Mouse (Mus musculus): Measurements from ENCODE around the gene Gmip.
A peak's percentile ranks its signal among the peaks of the same experiment; 100 is the strongest.

Gene Gmip

GRCm38 (mm10) chr8:69803366-69803765, 5.1 kb upstream of the Gmip start:
- no peak for DNase-seq (ENCODE audit: low spot score in 2 of 2)

- DNase-seq (ENCODE audit: low spot score in 2 of 2), result no peak
These were observed 3.9 kb upstream of the Gmip start for GRCm38 (mm10) chr8:69804537-69804936.

DNA sequence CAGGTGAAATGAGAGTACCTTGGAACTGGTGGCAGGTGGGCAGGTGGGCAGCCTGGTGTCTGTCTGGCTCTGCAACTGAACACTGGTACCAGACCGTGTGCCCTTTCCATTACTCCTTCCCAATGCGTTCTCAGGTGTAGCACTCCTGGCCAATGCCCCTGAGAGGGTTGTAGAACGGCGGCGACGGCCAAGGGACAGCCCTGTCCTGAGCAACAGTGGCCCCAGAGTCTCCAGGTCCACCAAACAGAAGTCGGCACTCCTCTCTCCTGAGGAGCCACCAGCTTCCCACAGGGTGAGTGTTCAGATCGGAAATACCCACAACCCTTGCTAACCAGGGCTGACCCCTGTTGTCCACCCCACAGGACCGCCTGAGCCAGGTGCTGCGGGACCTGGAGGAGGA, 3.4 kb upstream of the Gmip start:
- DNase-seq (ENCODE audit: low spot score in 2 of 2), result no peak

- no peak for DNase-seq (ENCODE audit: low spot score in 2 of 2)
These were observed 3.0 kb upstream of the Gmip start for GRCm38 (mm10) chr8:69805491-69805890.

DNA sequence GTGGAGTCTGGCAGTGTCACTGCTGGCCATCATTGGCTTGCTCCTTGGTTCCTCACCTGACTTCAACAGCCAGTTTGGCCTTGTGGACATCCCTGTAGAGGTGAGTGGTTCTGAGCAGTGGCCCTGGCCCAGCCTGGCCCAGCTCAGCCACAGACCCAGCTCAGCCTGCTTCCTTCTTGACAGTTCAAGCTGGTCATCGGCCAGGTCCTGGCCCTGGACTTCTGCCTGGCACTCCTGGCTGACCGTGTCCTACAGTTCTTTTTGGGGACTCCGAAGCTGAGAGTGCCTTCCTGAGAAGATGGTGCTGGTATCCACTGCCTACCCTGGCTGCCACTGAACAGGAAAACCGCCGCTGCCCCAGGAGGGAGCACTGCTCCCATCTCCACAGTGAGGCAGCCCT, 1.2 kb upstream of the Gmip start:
- DNase-seq (ENCODE audit: low spot score in 2 of 2), result no peak

DNA sequence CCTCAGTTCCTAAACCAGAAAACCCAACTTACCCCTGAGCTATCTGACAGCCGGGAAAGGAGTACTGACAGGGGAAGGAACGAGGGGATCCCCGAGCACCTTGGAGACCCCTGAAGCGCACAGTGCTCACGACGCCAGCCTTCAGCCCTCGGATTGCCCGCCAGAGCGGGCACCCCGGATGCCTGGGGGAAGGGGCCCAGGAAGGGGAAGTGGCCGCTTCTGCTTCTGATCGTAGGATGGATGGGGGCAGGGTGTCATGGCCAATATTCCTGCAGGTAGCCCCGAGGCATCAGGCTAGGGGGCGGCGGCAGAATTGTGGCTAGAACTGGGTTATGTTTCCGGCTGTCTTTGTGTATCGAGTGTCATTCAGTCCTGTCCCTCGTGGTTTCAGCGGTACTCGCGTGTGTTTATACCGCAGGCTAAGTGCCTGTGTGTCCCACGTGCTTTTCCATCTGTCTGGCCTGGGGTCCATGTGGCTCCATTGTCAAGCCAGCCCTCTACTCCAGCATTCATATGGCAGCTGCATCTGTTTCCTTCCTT, 455 bp downstream of the Gmip start:
- DNase-seq (ENCODE audit: low spot score in 2 of 2), result peak; percentile 52 to 54

DNA sequence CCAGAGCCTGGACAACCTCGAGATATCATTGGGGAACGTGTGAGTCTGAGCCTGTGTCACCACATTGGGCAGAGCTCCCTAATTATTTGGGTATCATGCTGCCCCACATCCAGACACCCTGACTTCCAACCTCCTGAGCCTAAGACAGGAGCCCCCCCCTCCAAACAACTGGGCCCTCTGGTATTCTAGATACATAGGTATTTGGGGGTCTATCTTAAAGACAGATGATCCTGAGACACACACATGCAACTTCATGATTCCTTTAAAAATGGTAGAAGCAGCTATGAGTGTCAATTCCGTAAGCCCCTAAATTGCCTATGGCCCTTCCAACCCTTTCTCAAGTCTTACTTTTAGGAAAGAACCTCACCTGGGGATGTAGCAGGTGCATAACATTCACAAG, 1.3 kb downstream of the Gmip start:
- DNase-seq (ENCODE audit: low spot score in 2 of 2), result no peak

DNA sequence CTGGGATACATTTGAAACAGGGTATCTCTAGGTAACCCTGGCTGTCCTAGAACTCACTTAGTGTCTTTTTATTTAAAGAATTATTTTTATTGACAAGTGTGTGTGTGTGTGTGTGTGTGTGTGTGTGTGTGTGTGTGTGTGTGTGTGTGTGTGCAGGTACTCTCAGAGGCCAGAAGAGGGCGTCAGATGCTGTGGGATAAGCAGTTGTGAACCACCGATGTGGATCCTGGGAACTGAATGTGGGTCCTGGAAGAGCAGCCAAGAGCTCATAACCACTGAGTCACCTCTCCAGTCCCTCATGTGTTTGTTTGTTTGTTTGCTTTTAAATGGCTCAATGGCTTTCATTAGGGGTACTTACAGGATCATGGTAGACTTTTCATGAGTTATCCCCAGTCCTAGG, 6.4 kb downstream of the Gmip start:
- no peak for DNase-seq (ENCODE audit: low spot score in 2 of 2)

DNA sequence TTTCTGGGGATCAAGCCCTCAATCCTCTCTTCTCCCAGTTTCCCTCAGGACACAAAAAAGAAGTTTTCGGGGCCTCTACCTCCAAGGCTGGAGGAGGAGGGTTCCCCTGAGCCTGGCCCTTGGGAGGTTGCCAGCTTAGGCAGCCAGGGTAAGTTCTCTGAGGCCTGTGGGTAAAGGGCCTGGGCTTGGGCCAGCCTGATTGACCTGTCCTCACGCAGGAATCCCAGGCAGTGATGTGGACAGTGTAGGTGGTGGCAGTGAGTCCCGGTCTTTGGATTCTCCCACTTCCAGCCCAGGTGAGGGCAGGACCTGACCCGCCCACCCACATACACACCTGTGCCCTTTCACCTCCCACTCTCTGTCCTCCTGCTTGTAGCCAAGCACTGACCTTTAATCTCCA, 6.9 kb downstream of the Gmip start:
- no peak for DNase-seq (ENCODE audit: low spot score in 2 of 2)

DNA sequence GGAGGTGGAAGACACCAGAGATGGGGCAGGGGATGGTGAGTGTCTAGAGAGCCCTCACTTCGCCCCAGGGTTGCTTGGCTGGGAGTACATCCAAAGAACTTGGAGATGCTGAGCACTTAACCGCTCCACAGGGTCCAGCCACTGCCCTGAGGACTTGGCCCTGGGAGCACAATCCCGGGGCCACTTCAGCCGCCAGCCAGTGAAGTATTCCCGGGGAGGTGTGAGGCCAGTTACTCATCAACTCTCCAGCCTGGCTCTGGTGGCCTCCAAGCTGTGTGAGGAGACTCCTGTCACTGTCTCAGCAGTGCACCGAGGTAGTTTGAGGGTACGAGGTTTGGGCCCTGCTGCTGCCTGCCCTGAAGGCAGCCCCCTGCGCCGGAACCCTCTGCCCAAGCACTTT, 12.0 kb downstream of the Gmip start:
- DNase-seq (ENCODE audit: low spot score in 2 of 2), result no peak

DNA sequence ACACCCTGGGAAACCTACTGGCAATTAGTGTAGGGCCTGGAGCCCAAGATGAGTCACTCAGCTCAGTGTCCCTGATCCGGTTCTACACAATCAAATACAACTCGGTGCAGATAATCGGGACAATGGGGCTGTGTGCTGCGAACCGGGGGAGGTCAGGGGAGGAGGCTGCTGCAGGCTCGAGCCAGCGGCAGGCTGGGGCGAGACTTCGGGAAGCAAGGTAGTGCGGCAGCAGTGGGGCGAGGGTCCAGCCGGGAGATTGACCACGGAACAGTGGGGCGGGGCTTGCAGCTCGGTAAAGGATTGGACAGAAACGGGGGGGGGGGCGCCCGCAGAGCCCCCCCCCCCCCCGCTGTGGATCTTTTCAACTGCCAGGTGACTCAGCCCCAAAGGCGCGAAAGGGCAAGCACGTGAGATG, 13.5 kb downstream of the Gmip start:
- no peak for DNase-seq (ENCODE audit: low spot score in 2 of 2)

DNA sequence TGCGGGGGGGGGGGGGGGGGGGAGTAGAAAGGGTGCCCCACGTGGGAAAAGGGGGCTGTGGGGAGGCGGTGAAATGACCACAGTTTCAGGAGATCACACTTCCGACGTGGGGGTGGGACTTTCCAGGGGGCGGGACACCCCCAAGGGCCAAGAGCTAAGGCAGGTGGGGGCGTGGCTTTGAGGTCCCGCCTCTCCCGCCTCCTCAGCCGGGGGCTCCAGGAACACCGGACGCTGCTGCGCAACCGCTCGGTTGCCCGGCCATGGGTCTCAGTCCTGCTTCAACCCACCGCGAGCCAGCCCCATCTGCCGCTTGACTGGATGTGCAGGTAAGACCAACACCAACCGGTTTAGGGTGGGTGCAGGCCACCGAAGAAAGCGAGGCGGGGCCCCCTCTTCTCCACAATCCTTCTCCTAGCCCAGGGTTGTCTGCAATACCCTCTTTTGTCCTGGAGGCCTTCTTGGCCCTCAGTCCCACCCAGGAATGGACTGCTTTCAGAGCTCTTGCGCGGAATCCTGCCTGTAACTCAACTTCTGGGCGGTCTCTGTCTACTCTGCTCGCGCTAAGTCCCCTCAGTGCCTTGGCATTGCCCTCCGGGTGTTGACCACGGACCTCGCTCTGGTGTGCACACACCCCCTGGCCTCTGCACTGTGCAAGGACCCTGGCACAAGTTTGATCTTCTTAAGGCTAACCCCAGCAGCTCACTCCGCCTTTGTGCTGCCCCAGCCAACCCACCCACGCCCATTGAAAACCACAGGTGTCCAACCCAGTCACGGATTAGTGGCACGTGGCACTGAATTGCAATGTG, 14.1 kb downstream of the Gmip start, which contains the start of gene Lpar2:
Gene Lpar2 (plus strand): TSS at position 44 of the 806 bp plus-strand sequence.
- DNase-seq (ENCODE audit: low spot score in 2 of 2), result peak; percentile 55 to 59

GRCm38 (mm10) chr8:69826371-69826770, 17.9 kb downstream of the Gmip start:
- DNase-seq (ENCODE audit: low spot score in 2 of 2), result no peak

- DNase-seq (ENCODE audit: low spot score in 2 of 2), result peak; percentile 96
These were observed 23.9 kb downstream of the Gmip start, which contains the start of gene Pbx4 for GRCm38 (mm10) chr8:69832298-69832853. Gene Pbx4, plus strand, starts transcription at chr8:69832491.

GRCm38 (mm10) chr8:69837057-69837682, 28.7 kb downstream of the Gmip start:
- DNase-seq (ENCODE audit: low spot score in 2 of 2), result no peak

DNA sequence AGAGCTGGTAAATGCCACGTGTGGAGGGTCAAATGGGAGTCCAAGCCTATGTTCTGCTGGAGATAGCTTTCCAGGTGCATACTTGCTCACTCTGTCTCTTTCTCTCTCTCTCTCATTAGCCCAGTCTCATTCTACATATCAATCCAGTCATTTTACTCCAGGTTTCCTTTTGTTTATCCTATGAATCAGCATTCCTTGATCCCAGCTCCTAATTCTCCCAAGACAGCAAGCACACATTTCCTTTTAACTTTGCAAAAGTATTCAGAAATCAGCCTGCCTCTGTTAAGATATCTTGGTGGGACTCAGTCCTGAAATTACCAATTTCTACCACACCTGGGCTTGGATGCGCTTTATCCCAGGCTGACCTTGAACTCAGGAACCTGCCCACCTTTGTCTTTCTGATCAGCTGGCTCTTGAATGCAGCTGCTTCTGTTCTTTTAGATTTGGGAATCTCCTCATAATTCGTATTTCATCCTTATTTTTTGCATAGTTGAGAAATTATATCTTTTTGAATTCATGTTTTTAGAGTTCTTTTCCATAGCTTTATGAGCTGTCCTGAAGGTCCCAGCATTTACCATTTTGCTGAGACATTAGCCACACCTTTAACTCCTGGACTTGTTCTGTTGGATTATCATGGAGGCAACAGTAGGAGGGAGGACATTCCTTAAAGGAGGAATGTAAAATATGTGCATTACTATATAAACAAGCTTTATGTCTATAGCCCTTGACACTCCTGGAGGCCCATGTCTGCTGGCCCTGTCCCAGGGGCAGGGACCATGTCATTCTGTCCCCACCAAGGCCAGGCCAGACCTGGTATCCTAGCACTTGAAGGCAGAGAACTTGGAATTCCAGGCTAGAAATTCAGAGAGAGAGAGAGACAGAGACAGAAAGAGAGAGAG, 38.9 kb downstream of the Gmip start:
- no peak for DNase-seq (ENCODE audit: low spot score in 2 of 2)

- no peak for DNase-seq (ENCODE audit: low spot score in 2 of 2)
These were observed 40.5 kb downstream of the Gmip start for GRCm38 (mm10) chr8:69848951-69849350.

GRCm38 (mm10) chr8:69849899-69850298, 41.4 kb downstream of the Gmip start:
- DNase-seq (ENCODE audit: low spot score in 2 of 2), result peak in 1 of 2 experiments; percentile 16

- DNase-seq (ENCODE audit: low spot score in 2 of 2), result no peak
These were observed 42.5 kb downstream of the Gmip start for GRCm38 (mm10) chr8:69850926-69851506.

DNA sequence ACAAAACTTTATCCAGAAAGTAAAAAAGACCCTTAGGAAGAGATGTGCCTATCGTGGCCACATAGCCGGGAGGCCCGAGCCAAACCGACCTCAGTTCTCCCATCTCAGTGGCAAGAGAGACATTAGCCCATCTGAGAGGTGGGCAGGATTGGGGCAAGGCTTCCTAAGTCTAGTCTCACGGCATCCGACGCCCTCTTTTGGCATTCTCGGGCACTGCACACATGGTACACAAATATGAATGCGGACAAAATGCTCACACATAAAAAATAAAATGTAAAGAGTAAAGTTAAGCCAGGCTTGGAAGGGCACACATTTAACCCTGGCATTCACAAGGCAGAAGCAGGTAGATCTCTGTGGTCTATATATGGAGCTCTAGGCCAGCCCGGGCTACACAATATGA, 45.4 kb downstream of the Gmip start:
- no peak for DNase-seq (ENCODE audit: low spot score in 2 of 2)

GRCm38 (mm10) chr8:69860807-69861206, 52.3 kb downstream of the Gmip start:
- no peak for DNase-seq (ENCODE audit: low spot score in 2 of 2)
